Mouse (Mus musculus): ENCODE measurements at regions not wholly inside any gene's neighbourhood (a gene's known extent, or its start where the extent isn't known, plus 50 kb on each side); places are given as distances from the start of the nearest gene placed in this dataset.

GRCm38 (mm10) chr13:11490766-11491165 lies 616.0 kb downstream of the Ryr2 start:
- DNase-seq = no peak

- DNase-seq = no peak
Measured at GRCm38 (mm10) chr13:11483142-11483541, 623.6 kb downstream of the Ryr2 start.

GRCm38 (mm10) chr13:11482701-11483100 lies 624.0 kb downstream of the Ryr2 start:
- no peak for DNase-seq

- DNase-seq = no peak
Measured at GRCm38 (mm10) chr13:11460251-11460650, 646.5 kb downstream of the Ryr2 start.

- DNase-seq = no peak
Measured at GRCm38 (mm10) chr13:11455113-11455512, 651.6 kb downstream of the Ryr2 start.

GRCm38 (mm10) chr13:11452448-11452847 lies 654.3 kb downstream of the Ryr2 start:
- DNase-seq = no peak

GRCm38 (mm10) chr13:11432465-11433339 lies 674.0 kb downstream of the Ryr2 start:
- DNase-seq = no peak

- DNase-seq = no peak
Measured at GRCm38 (mm10) chr13:11426820-11427219, 679.9 kb downstream of the Ryr2 start.

GRCm38 (mm10) chr13:11392027-11392426 lies 714.7 kb downstream of the Ryr2 start:
- no peak for DNase-seq

GRCm38 (mm10) chr13:11375452-11375851 lies 731.3 kb downstream of the Ryr2 start:
- no peak for DNase-seq

GRCm38 (mm10) chr13:11369456-11369855 lies 737.3 kb downstream of the Ryr2 start:
- DNase-seq = no peak

- no peak for DNase-seq
Measured at GRCm38 (mm10) chr13:11362872-11363271, 743.9 kb downstream of the Ryr2 start.

- no peak for DNase-seq
Measured at GRCm38 (mm10) chr13:11348502-11348849, 758.3 kb downstream of the Ryr2 start.

GRCm38 (mm10) chr13:11347787-11348501 lies 758.8 kb downstream of the Ryr2 start:
- no peak for DNase-seq

- DNase-seq = no peak
Measured at GRCm38 (mm10) chr13:11344500-11344899, 762.2 kb downstream of the Ryr2 start.

GRCm38 (mm10) chr13:11338297-11338616 lies 768.5 kb downstream of the Ryr2 start:
- DNase-seq = no peak

GRCm38 (mm10) chr13:11337610-11338296 lies 769.0 kb downstream of the Ryr2 start:
- no peak for DNase-seq

GRCm38 (mm10) chr13:11336958-11337357 lies 769.8 kb downstream of the Ryr2 start:
- DNase-seq = no peak

- DNase-seq = no peak
Measured at GRCm38 (mm10) chr13:11331991-11332390, 774.8 kb downstream of the Ryr2 start.

- DNase-seq = no peak
Measured at GRCm38 (mm10) chr13:11308716-11309115, 798.0 kb downstream of the Ryr2 start.

- no peak for DNase-seq
Measured at GRCm38 (mm10) chr13:11295493-11295892, 811.3 kb downstream of the Ryr2 start.

GRCm38 (mm10) chr13:11294689-11295088 lies 812.1 kb downstream of the Ryr2 start:
- DNase-seq = no peak

- no peak for DNase-seq
Measured at GRCm38 (mm10) chr13:11293750-11294149, 813.0 kb downstream of the Ryr2 start.

- DNase-seq = no peak
Measured at GRCm38 (mm10) chr13:11273896-11274295, 832.8 kb downstream of the Ryr2 start.
